ENCODE assay signal across 8 mouse cellular contexts in the genomic region with DNA sequence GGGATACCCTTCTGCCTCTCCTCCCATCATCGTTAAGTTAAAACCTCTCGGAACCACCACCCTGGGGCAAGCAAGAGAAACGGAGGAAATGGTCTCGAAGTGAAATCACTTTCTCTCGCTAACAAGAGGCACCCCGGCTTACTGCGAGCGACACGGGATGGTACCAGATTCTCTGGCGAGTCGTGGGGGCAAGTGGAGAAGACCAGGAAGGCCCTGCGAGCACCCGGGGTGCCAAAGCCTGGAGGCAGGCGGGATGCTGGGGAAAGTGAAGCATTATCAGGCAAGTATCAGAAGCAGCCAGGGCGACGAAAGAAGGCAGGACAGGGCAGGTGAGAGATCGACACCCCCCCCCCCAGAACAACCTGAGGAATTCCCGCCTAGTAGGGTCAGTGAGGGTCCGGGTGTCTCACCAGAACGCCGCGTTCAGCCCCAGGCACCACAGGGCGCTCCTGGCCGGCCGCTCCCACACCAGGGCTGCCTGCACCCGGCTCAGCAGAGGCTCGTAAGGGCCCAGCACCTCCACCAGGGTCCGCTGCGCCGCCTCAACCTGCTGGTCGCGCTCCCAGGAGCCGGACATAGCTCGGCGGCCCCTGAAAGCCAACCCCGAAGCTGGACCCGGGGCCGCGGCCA. TPM values are rescaled to one million over a fixed set of nuclear protein-coding genes. Genes with fewer than 3 reads are reported as not detected.
A peak's percentile ranks its signal among the peaks of the same experiment; 100 is the strongest.
DNase-seq lines count a peak whose midpoint lies in the region; ATAC-seq lines count a peak whose summit lies in the region.

No protein-coding gene starts in this region.

- WGBS in midbrain, embryonic 12.5 days = under 1% methylated on average over 39 of the region's 39 CpGs

- H3K36me3 ChIP-seq in midbrain, embryonic 12.5 days = peaks cover 21% of the 10 kb centered on the region

- H3K4me1 ChIP-seq in midbrain, embryonic 12.5 days = peaks cover 44% of the 10 kb centered on the region

- H3K27ac ChIP-seq in midbrain, embryonic 12.5 days (replicated peaks) = peak overlapping the region; percentile 84

- peak; percentile 83 for ATAC-seq in midbrain, embryonic 12.5 days (ENCODE audit: low FRiP score, low read depth)

- DNase-seq in adrenal gland, postnatal 14 days = peak; percentile 37
- DNase-seq in adrenal gland, adult 8-10 months = no peak
- peak; percentile 35 for DNase-seq in spleen, adult 12 weeks (ENCODE audit: low spot score)
- DNase-seq in spleen, adult 18-20 months = no peak
- peak; percentile 61 for DNase-seq in induced T-regulatory cell, adult 2 months (ENCODE audit: low read depth)
- DNase-seq in adrenal gland, postnatal 36 days = no peak
- no peak for DNase-seq in urinary bladder, postnatal 36 days (ENCODE audit: low spot score in 2 of 2)

- no peaks in the 10 kb centered on the region for H3K9me3 ChIP-seq in midbrain, embryonic 12.5 days

- H3K9ac ChIP-seq in midbrain, embryonic 12.5 days (replicated peaks) = peak overlapping the region; percentile 95

- peak overlapping the region; percentile 91 for H3K4me3 ChIP-seq in midbrain, embryonic 12.5 days

- H3K4me2 ChIP-seq in midbrain, embryonic 12.5 days (replicated peaks) = peak overlapping the region; percentile 97

- H3K27me3 ChIP-seq in midbrain, embryonic 12.5 days = no peaks in the 10 kb centered on the region

RNA-seq across cellular contexts. Expression of a gene that starts 0.4 kb away (rescaled TPM):
- 53.7 and 56.0 TPM in 2 replicates for total RNA-seq in adrenal gland, postnatal 14 days (2021)
- 10 to 100 TPM; 48.0 to 56.4 (median 50.8) TPM for total RNA-seq in adrenal gland, adult 8-10 months (2022)
- 21.8 and 23.1 TPM in 2 replicates for polyA plus RNA-seq in midbrain, embryonic 12.5 days (2016; fragmentation: Nextera tagmentation; extraction: Ambion mirVana)
- 10 to 100 TPM; 53.2 to 57.2 TPM for total RNA-seq in adrenal gland, postnatal 36 days (2021)

RNA-seq across cellular contexts. Expression of a gene that starts 0.5 kb away (rescaled TPM):
- 45.9 and 48.6 TPM in 2 replicates for total RNA-seq in adrenal gland, postnatal 14 days (2021)
- 10 to 100 TPM; 34.2 to 43.3 (median 36.8) TPM for total RNA-seq in adrenal gland, adult 8-10 months (2022)
- polyA plus RNA-seq in midbrain, embryonic 12.5 days (2016; fragmentation: Nextera tagmentation; extraction: Ambion mirVana) = 96.3 and 97.4 TPM in 2 replicates
- total RNA-seq in adrenal gland, postnatal 36 days (2021) = 10 to 100 TPM; 41.3 to 42.7 TPM

RNA-seq across cellular contexts. Expression of a gene that starts 24.0 kb away (rescaled TPM):
- total RNA-seq in adrenal gland, postnatal 14 days (2021) = 6.6 and 8.8 TPM in 2 replicates
- 1 to 10 TPM; 3.6 to 5.9 (median 4.2) TPM for total RNA-seq in adrenal gland, adult 8-10 months (2022)
- 41.7 and 42.4 TPM in 2 replicates for polyA plus RNA-seq in midbrain, embryonic 12.5 days (2016; fragmentation: Nextera tagmentation; extraction: Ambion mirVana)
- 1 to 10 TPM; 5.8 to 6.6 TPM for total RNA-seq in adrenal gland, postnatal 36 days (2021)

RNA-seq across cellular contexts. Expression of a gene that starts 32.2 kb away (rescaled TPM):
- total RNA-seq in adrenal gland, postnatal 14 days (2021) = 39.8 and 45.9 TPM in 2 replicates
- total RNA-seq in adrenal gland, adult 8-10 months (2022) = 10 to 100 TPM; 38.1 to 69.0 (median 47.6) TPM
- polyA plus RNA-seq in midbrain, embryonic 12.5 days (2016; fragmentation: Nextera tagmentation; extraction: Ambion mirVana) = 49.2 and 60.5 TPM in 2 replicates
- 10 to 100 TPM; 50.1 to 63.1 TPM for total RNA-seq in adrenal gland, postnatal 36 days (2021)

RNA-seq across cellular contexts. Expression of a gene that starts 36.5 kb away (rescaled TPM):
- total RNA-seq in adrenal gland, postnatal 14 days (2021) = 7.2 and 7.9 TPM in 2 replicates
- 10 to 100 TPM in 2 of 4 experiments, 1 to 10 TPM in 2; 6.1 to 11.1 (median 9.9) TPM for total RNA-seq in adrenal gland, adult 8-10 months (2022)
- polyA plus RNA-seq in midbrain, embryonic 12.5 days (2016; fragmentation: Nextera tagmentation; extraction: Ambion mirVana) = 9.0 and 10.3 TPM in 2 replicates
- 1 to 10 TPM; 5.9 to 7.0 TPM for total RNA-seq in adrenal gland, postnatal 36 days (2021)

Comparison
In these comparisons a context has a peak if more than half of its experiments do, and no peak if none do; other contexts are left out.
1. DNase-seq: peak in adrenal gland, postnatal 14 days (single experiment), spleen, adult 12 weeks (single experiment) and induced T-regulatory cell, adult 2 months (single experiment); none in adrenal gland, adult 8-10 months (single experiment), spleen, adult 18-20 months (0 of 2), adrenal gland, postnatal 36 days (0 of 2) and urinary bladder, postnatal 36 days (0 of 2).